Mouse (Mus musculus) forebrain, embryonic 16.5 days (tissue): Measurements from ENCODE around the gene Gypa. TPM values are rescaled to one million over a fixed set of nuclear protein-coding genes. Genes with fewer than 3 reads are reported as not detected.

Source experiments
- ATAC-seq: fragments of 200-750 bp; cut with Nextera tagmentation; 2 replicates; pipeline ENCODE4 v1.8.0; 2017; ENCODE audit warnings: mild to moderate bottlenecking, moderate library complexity
- H3K27ac ChIP-seq: fragments of 300-500 bp; sonication (generic); 2 replicates; pipeline ENCODE4 v1.5.1; 2014; ENCODE audit warnings: low read length, control low read depth
- H3K27me3 ChIP-seq: fragments of 300-500 bp; sonication (generic); replicated peaks from 2 replicates; pipeline ENCODE4 v1.6.1; 2014; ENCODE audit warnings: low read length; ENCODE audit not compliant: control insufficient read depth, insufficient read depth
- H3K36me3 ChIP-seq: fragments of 300-500 bp; sonication (generic); 2 replicates; pipeline ENCODE4 v1.6.1; 2014; ENCODE audit not compliant: control insufficient read depth, insufficient read depth
- H3K4me1 ChIP-seq: fragments of 300-500 bp; sonication (generic); replicated peaks from 2 replicates; pipeline ENCODE4 v1.6.1; 2014; ENCODE audit warnings: low read length; ENCODE audit not compliant: control insufficient read depth, insufficient read depth
- H3K4me2 ChIP-seq: fragments of 300-500 bp; sonication (generic); 2 replicates; pipeline ENCODE4 v1.6.1; 2014; ENCODE audit warnings: mild to moderate bottlenecking, low read length, control low read depth
- H3K4me3 ChIP-seq: fragments of 300-500 bp; sonication (generic); replicated peaks from 2 replicates; pipeline ENCODE4 v1.5.1; 2014; ENCODE audit warnings: mild to moderate bottlenecking, low read length, control low read depth
- H3K9ac ChIP-seq: fragments of 300-500 bp; sonication (generic); replicated peaks from 2 replicates; pipeline ENCODE4 v1.6.1; 2014; ENCODE audit warnings: low read depth, low read length, control low read depth
- H3K9me3 ChIP-seq: fragments of 300-500 bp; sonication (generic); 2 replicates; pipeline ENCODE4 v1.6.1; 2016; ENCODE audit warnings: low read length; ENCODE audit not compliant: control insufficient read depth
- WGBS: fragments of 180-500 bp; shearing (Covaris S2); extraction: QIAGEN DNeasy Blood & Tissue Kit; methylation state at CpG from one replicate; pipeline ENCODE4 v1.1.7; 2014; 5-methylcytosine and 5-hydroxymethylcytosine counted together
- polyA plus RNA-seq: library from polyadenylated mRNA; unstranded; fragments of >200 nt; fragmentation: Nextera tagmentation; extraction: Ambion mirVana; gene quantifications from 2 replicates; pipeline ENCODE4 v1.2.1, GENCODE M21; 2015

Gypa gene
- polyA plus RNA-seq, result 2.1 and 2.2 TPM in 2 replicates

DNA sequence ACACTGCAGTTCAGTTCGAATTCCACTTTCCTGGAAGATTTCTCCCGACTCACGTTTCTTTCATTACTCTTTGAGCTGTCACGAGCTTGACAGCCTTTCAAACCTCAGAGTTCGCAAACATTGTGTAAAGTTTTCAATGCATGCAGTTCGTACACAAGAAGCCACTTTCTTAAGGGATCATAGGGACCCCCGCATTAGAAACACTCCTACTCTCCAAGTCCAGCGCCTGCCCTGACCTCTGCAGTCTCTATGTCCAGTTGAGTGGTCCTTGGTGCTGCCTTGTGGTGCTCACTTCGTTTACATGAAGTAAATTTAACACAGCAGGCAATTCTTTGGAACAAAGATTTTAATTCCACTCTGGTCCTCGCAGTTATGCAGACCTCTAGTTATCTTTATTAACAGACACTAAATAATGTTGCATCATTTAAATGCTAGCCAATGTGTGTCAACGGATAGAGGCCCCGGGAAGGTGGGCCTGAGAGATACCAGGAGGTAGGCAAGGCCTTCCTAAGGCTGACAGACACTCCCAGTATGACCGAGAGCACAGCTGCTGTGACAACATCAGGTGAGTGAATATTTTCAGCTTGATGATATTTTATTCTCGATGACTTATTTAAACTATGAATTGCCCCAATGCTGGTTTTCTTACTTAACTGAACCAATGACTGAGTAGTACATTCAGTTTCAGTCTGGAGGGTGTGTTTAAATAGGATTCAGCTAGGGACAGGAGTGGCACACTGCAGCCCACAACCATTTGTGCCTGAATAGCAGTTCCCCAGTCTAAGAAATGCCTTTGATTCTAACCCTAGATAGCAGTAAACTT, at the start of gene Gypa:
TSS of gene Gypa (plus strand) at position 259 of the 823 bp plus-strand sequence.
- no peak within 1 kb of the TSS for H3K27ac ChIP-seq
- H3K4me1 ChIP-seq, result peaks cover 8% of the 10 kb centered on the region
- peak within 1 kb of the TSS; percentile 60 for H3K4me3 ChIP-seq
- H3K4me2 ChIP-seq, result peak within 1 kb of the TSS; percentile 92
- H3K9me3 ChIP-seq, result no peaks in the 10 kb centered on the region
- ATAC-seq, result peak; percentile 44
- peak within 1 kb of the TSS; percentile 59 for H3K9ac ChIP-seq
- H3K27me3 ChIP-seq, result no peaks in the 10 kb centered on the region
- no peaks in the 10 kb centered on the region for H3K36me3 ChIP-seq
- WGBS, result 23% methylated on average over 14 of the region's 14 CpGs

DNA sequence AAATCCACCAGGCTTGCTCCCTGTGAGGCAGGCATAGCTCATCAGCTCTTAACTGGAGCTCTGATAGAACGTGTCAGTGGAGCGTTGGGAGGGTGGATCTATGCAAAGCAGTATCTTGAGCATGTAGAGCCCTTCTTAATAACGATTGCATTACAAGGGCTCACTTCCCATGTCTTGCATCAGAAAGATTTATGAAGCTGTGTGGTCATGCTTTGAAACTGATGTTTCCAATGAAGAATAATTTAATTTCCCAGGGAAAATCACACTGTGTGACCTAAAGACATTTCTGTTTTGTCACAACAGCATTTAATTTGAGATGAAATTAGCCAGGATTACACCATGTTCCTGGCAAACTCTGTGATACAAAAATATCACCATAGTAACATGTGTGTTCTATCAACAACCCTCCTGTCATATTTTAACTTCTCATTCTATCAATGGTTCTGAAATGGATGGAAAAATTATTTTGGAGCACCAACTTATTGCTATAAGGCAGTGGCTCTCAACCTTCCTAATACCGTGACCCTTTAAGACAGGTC, 49.0 kb upstream of the Gypa start:
- WGBS, result 74% methylated on average over 4 of the region's 4 CpGs
- no peak overlapping the region for H3K4me2 ChIP-seq
- no peaks in the 10 kb centered on the region for H3K4me1 ChIP-seq
- no peak for ATAC-seq
- no peak overlapping the region for H3K27ac ChIP-seq
- H3K9ac ChIP-seq, result no peak overlapping the region
- no peaks in the 10 kb centered on the region for H3K9me3 ChIP-seq
- no peaks in the 10 kb centered on the region for H3K36me3 ChIP-seq
- no peaks in the 10 kb centered on the region for H3K27me3 ChIP-seq
- no peak overlapping the region for H3K4me3 ChIP-seq

DNA sequence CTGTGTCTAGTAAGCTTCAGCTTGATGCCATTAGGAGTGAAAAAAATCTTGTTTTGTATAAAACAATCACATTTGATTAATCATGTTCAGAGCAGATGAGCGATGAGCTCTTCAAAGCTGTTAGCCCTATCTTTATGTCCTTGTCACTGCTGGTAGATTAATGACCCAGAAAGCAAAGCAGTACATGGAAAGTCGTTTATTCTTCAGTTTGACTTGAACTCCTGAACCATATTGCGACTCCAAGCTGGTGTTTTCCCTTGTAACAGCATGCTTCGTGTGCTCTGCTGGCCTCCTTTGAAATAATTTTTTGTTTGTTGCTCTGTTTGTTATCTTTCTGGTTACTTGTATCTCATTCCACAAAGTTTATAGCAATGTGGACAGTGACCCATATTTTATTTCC, 46.4 kb upstream of the Gypa start:
- Histone ChIP-seq H3K27me3 (no peaks in the 10 kb centered on the region), H3K9me3 (no peaks in the 10 kb centered on the region), H3K36me3 (no peaks in the 10 kb centered on the region), H3K4me1 (no peaks in the 10 kb centered on the region), H3K27ac (no peak overlapping the region), H3K9ac (no peak overlapping the region), H3K4me2 (no peak overlapping the region), H3K4me3 (no peak overlapping the region)
- ATAC-seq, result no peak
- 85% methylated on average over 4 of the region's 4 CpGs for WGBS

DNA sequence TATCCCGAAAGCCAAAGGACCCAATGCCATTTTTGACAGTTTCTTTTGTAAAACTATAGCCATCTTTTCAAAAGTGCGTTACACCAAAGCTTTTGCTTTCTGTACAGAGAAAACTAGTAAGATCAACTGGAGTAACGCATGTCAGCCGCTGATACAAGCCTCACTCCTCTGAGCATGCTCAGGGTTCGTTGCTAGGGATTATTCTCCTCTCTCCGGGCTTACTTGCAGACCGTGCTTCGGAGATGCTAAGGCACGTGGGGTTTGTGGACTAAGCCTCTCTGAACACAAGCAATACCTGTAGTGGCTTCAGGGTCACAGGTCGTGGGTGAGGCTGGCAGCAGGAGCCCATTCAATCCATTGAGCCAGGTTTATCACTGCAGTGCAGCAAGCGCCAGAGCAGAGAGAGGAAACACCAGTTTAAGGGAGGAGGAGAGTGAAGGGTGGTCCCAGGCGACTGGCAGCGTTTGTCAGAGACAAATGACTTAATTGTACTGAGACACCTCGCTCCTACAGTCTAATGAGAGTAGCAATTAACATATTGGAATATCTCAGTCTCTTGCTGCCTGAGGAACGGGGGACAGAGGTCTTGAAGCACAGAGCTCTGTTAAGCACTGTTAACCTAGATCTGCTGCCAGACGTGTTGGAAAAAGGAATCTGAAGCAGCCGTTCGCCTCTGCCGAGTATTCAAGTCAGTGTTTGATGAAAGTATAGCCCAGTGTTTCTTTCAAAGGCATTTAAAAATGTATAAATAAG, 41.5 kb upstream of the Gypa start:
- Histone ChIP-seq H3K4me2 (no peak overlapping the region; the same call in 1 of the 2 replicates), H3K27me3 (no peaks in the 10 kb centered on the region), H3K9me3 (no peaks in the 10 kb centered on the region), H3K4me3 (no peak overlapping the region), H3K9ac (no peak overlapping the region), H3K36me3 (no peaks in the 10 kb centered on the region), H3K4me1 (no peaks in the 10 kb centered on the region), H3K27ac (no peak overlapping the region)
- no peak for ATAC-seq
- WGBS, result 52% methylated on average over 19 of the region's 19 CpGs

DNA sequence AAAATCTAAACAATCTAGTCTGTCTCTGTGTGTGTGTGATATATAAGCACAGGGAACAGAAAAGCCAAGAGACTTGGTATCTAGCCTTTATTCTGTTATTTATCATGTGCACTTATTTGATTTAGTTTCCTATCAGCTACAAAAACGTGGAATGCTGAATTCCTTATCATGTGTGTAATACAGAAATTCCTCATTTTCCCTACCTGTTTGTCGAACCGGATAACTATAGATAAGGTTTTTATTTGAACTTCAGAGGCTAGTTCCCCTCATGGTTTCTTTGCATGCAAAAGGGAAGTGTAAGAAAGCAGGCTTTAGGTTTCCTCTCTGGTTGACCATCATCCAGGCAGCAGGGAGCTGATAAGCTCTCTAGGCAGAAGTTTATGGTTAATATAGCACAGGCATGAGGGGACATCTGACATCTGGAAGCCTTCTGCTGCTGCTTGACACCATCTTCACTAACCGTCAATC, 30.1 kb upstream of the Gypa start:
- no peak for ATAC-seq
- 82% methylated on average over 4 of the region's 4 CpGs for WGBS

DNA sequence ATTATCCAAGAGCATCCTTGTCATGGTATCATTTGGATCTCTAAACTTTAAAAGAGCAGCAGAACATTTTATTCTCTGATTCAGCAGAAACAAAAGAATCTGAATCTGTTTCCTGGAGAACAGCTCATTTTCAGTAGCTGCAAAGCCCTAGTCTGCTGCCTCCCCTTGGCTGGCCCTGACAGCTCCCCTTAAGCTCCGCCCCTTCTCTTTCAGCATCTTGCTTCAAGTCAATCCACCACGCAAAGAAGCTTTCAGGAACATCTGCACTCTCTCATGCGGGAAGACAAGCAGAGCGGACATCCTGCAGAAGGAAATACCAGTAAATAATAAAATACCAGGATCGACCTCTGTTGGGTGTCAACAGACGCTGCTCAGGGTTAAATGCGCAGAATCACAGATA, 18.6 kb upstream of the Gypa start:
- no peak overlapping the region for H3K4me3 ChIP-seq
- WGBS, result 42% methylated on average over 7 of the region's 7 CpGs
- H3K27ac ChIP-seq, result no peak overlapping the region
- no peaks in the 10 kb centered on the region for H3K4me1 ChIP-seq
- no peaks in the 10 kb centered on the region for H3K36me3 ChIP-seq
- H3K27me3 ChIP-seq, result no peaks in the 10 kb centered on the region
- ATAC-seq, result no peak
- H3K9ac ChIP-seq, result no peak overlapping the region
- H3K4me2 ChIP-seq, result no peak overlapping the region
- no peaks in the 10 kb centered on the region; the same call in 1 of the 2 replicates for H3K9me3 ChIP-seq

More for the DNA sequence above, 30.1 kb upstream of the Gypa start:
- H3K4me1 ChIP-seq, result no peaks in the 10 kb centered on the region
- H3K9me3 ChIP-seq, result no peaks in the 10 kb centered on the region
- H3K27ac ChIP-seq, result no peak overlapping the region
- no peak overlapping the region for H3K4me2 ChIP-seq
- no peak overlapping the region for H3K9ac ChIP-seq
- no peaks in the 10 kb centered on the region for H3K27me3 ChIP-seq
- no peak overlapping the region for H3K4me3 ChIP-seq
- H3K36me3 ChIP-seq, result no peaks in the 10 kb centered on the region

DNA sequence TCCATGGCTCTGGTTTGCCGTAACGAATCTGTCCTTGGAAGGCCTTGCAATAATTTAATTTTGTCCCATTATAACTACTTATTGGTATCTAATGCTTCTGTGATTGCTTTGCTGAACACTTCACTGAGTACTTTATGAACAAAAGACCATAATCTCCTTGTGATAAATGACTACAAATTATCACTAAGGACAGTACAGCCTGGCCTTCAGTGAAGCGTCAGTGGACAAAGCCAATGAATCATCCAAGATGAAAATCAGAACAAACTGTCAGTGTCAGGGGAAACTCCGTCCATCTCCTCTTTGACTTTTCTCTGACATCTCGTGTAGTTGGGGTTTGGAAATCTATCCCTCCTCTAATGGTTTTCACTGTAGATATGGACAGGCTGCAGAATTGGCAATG, 15.4 kb upstream of the Gypa start:
- no peak for ATAC-seq
- H3K27me3 ChIP-seq, result no peaks in the 10 kb centered on the region
- H3K4me2 ChIP-seq, result no peak overlapping the region
- no peak overlapping the region for H3K9ac ChIP-seq
- H3K4me1 ChIP-seq, result no peaks in the 10 kb centered on the region
- no peaks in the 10 kb centered on the region for H3K9me3 ChIP-seq
- WGBS, result 86% methylated on average over 5 of the region's 5 CpGs
- H3K27ac ChIP-seq, result no peak overlapping the region
- no peak overlapping the region for H3K4me3 ChIP-seq
- H3K36me3 ChIP-seq, result no peaks in the 10 kb centered on the region

DNA sequence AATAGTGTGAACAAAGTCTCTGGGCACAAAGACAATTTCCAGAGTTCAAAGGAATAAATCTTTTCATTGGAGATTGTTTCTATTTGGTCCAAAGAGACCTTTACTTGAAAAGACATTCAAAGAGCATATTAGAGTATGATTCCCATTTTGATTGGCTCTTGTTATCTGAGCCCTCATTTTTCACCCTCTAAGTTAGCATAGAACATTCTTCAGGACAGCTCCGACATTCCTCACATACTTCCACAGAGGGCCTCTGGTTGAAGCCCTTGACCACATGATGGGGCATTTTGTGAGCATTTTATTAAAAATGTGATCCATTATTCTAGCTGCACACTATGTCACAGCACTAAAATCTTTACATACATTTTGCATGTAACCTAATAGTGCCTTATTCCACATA, 14.5 kb upstream of the Gypa start:
- Histone ChIP-seq H3K9ac (no peak overlapping the region), H3K36me3 (no peaks in the 10 kb centered on the region), H3K27ac (no peak overlapping the region), H3K4me2 (no peak overlapping the region), H3K27me3 (no peaks in the 10 kb centered on the region), H3K4me3 (no peak overlapping the region), H3K4me1 (no peaks in the 10 kb centered on the region), H3K9me3 (no peaks in the 10 kb centered on the region)
- ATAC-seq, result no peak
- WGBS, result 66% methylated on average over 1 of the region's 1 CpGs

DNA sequence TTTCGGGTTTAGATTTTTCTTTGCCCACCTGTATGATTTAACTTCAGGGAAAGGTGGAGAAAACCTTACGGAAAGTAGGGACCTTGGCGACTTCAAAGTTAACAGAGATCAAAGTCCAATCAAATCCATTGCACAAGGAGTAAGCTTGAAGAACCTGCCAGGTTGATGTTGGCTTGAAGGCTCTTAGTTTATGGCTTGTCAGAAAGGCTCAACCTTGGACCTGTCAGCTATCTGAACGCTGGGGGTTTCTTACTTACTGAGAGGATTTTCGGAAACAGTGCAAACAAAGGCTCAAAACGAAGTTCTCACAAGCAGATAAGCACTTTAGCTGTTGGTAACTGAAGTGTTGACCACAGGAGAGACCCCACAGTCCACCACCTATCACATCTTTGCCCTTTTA, 11.4 kb upstream of the Gypa start:
- Histone ChIP-seq H3K4me1 (no peaks in the 10 kb centered on the region), H3K9me3 (no peaks in the 10 kb centered on the region), H3K4me3 (no peak overlapping the region), H3K9ac (no peak overlapping the region), H3K27ac (no peak overlapping the region), H3K4me2 (no peak overlapping the region), H3K36me3 (no peaks in the 10 kb centered on the region), H3K27me3 (no peaks in the 10 kb centered on the region)
- WGBS, result 75% methylated on average over 6 of the region's 6 CpGs
- no peak for ATAC-seq
